Mouse (Mus musculus) left cerebral cortex, postnatal 36 days (tissue): ENCODE measurements around the gene Commd2. TPM values are rescaled to one million over a fixed set of nuclear protein-coding genes. Genes with fewer than 3 reads are reported as not detected.

Experiments
- DNase-seq, 2 experiments: peaks; one replicate each; pipeline ENCODE4 v3.0.0; 2021 to 2022; ENCODE audit warnings: low spot score in 2 of 2, mixed read lengths in 1 of 2
- intact Hi-C: fragments of 180-260 bp; cut with DNase I; formaldehyde crosslinking; loops from one replicate; pipeline ENCODE4 v1.15.1; 2025
- microRNA-seq: library from miRNA; unstranded; fragments of <30 nt; microRNA quantifications from one replicate; pipeline ENCODE4 v1.2.0, GENCODE M21; 2022
- total RNA-seq, 2 experiments: library from RNA; stranded (reverse); gene quantifications; 2 replicates each; pipeline ENCODE4 v1.2.3; 2021

Commd2 gene
- total RNA-seq, 2 experiments from 2014 or later = 17.7 to 23.6 TPM

DNA sequence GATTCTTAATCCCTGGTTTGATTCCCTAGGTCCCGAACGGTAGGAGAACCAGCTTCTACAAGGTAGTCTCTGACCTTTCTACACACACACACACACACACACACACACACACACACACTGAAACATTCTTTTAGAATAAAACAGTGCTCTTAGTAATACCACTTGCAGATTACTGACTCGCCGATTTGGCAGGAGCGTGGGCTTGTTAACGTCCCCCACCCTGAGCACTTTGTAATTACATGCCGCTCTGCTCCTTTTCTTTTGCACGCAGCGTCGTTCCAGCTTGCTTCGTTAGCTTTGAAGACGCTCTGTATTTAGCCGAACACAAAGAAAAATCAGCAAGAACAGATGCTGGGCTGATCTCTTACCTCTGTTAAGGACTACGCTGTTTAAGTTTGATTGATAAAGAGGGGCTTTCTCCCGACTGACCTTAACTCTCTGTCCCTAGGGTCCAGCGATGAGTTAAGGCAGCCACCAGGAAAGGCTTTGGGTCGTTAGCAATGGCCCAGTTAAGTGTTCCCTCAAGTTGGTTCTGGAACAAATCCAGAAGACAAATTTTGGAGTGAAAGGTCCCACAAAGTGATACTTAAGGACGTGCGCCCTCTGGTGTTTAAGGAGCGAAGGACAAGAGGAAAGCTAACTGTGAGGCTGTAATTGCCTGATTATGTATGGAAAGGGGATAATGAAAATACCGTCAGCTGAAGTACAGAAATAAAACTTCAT, 26.1 kb downstream of the Commd2 start:
- intact Hi-C loops = loop anchor here (2.0 to 5.0 kb wide), 2 partner anchors 155 to 358 kb away; no protein-coding TSS in a partner anchor
- DNase-seq = peak; percentile 34 to 50

GRCm38 (mm10) chr3:57619718-57620117, 31.8 kb downstream of the Commd2 start:
- intact Hi-C loops = no loop called here
- no peak for DNase-seq

DNA sequence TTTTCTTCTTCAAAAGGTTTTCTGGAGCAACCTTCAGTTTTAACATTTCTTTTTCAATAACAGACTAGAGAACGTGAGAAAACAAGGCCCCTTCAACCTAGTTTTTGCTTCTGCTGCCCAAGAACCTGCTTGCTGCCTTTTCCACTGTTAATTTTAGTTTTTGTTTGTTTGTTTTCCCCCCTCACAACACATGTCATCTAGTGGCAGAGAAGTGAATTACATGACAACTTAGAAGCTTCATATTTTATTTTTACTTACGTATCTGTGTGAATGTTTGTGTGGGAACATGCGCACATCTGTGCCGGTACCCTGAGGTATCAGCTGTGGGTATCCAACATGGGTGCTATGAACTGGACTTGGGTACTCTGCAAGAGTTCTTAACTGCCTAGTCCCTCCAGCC, 35.9 kb downstream of the Commd2 start:
- intact Hi-C loops = no loop called here
- DNase-seq = no peak

DNA sequence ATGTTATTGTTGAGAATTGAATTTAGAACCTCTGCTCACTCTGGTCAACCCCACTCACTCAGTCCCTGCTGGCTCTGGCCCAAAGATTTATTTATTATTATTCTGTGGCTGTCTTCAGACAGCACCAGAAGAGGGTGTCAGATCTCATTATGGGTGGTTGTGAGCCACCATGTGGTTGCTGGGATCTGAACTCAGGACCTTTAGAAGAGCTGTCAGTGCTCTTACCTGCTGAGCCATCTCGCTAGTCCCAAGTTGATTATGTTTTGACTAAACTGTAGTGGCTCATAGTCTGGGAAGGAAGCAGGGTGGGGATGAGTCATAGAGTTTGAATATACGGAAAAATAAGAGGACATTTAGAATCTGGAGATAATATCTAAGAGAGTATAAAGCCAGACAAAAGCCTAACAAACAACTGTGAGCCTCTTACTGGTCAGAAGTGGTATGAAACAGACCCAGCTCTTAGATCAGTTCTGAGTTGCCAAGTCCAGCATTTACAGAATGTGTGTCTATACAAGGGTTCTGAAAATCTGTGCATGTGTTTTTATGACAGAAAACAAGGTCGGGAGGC, 39.0 kb downstream of the Commd2 start:
- DNase-seq = no peak
- intact Hi-C loops = no loop called here

DNA sequence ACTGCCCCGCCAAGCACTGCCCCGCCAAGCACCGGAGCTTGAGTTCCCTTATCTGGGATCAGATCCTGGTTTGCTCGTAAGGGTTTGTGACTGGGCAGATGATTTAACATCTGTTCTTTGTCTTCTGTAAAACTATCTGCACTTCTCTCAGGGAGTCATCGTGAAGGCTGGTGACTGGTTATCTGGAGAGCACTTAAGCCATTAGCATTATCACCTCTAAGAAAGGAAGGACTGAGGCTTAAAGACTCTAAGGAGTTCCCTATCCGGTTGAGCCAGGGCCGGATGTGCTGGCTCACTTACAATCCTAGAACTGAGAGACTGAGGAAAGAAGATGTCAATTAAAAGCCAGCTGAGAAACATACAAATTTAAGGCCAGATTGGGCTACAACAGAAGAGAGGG, 39.7 kb downstream of the Commd2 start:
- intact Hi-C loops = no loop called here

GRCm38 (mm10) chr3:57604618-57605015, 46.9 kb downstream of the Commd2 start:
- DNase-seq = no peak
- intact Hi-C loops = no loop called here

More for the DNA sequence above, 39.7 kb downstream of the Commd2 start:
- no peak for DNase-seq

- intact Hi-C loops = no loop called here
- DNase-seq = no peak
Measured at GRCm38 (mm10) chr3:57603891-57604617, 47.5 kb downstream of the Commd2 start.

DNA sequence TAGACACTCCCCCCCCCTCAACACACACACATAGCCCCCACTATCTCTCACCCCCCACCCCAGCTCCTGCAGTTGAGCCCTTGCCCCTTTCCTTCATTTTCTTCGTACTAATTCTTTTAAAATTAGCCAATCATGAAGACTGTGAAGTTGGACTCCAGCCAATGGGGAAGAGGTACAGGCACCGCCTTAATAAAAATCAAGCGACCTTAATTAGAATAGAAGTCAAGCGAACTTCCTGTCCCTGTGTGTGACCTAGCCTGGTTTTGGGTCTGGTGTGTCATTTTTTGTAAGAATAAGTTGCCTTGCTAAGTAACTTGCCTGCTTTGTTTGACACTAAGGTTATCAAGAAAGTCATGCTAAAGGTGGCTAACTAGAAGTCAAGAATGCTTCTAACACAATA, 48.9 kb downstream of the Commd2 start:
- DNase-seq = no peak
- intact Hi-C loops = no loop called here

- no peak for DNase-seq
- intact Hi-C loops = no loop called here
Measured at GRCm38 (mm10) chr3:57596566-57596965, 54.9 kb downstream of the Commd2 start.

DNA sequence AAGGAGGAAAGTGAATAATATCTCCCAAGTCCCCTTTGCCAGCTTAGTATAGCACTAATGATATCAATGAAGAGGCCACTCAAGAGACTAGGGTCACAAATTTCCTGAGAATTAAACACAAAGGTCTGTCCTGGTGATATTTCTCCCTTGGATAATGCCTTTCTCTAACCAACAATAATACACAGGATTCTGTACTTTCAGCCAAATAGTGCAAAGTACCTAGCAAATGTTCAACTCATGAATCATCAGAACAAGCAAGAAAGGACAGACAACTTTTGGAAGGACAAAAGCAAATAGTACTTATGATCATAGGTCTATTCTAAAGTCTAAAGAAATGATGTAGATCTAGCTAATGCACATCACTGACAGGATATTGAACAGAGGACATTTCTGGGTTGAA, 56.0 kb downstream of the Commd2 start:
- DNase-seq = no peak
- intact Hi-C loops = no loop called here

Small RNAs within 50 kb of the gene (microRNA-seq; reads per million reads assigned to microRNA genes)
- gene Mir6377 = not detected

Other genes with a start within 250 kb of the Commd2 start
- gene Tm4sf4, start 226.4 kb downstream of the Commd2 start, total RNA-seq = not detected
- 10 to 100 TPM; 12.9 to 13.9 TPM for gene Wwtr1, start 75.8 kb downstream of the Commd2 start, total RNA-seq
- 1 to 10 TPM in 1 of 2 experiments, under 1 TPM in 1; 0.99 to 1.2 TPM for gene Ankub1, start 41.1 kb upstream of the Commd2 start, total RNA-seq
- 10 to 100 TPM; 86.9 to 92.5 TPM for gene Rnf13, start 84.3 kb upstream of the Commd2 start, total RNA-seq
- gene Pfn2, start 196.4 kb upstream of the Commd2 start, total RNA-seq = 100 to 1,000 TPM; 472 to 521 TPM